Mouse (Mus musculus): ENCODE measurements around the gene Lrrc23. TPM values are rescaled to one million over a fixed set of nuclear protein-coding genes. Genes with fewer than 3 reads are reported as not detected.
"Not testable (repeated sequence)": the region's sequence is repeated elsewhere in the genome, so short reads cannot be mapped to it uniquely, and the experiment has no call there.

Lrrc23 gene
- polyA plus RNA-seq, 1 experiment from 2014 or later, result 6.3 TPM

- WGBS, result 2% methylated on average over 34 of the region's 34 CpGs
- Histone ChIP-seq H3K4me3 (peak overlapping the region; percentile 44), H3K9ac (peak overlapping the region; percentile 63), H3K4me2 (peak overlapping the region; percentile 63), H3K27me3 (peaks cover 3% of the 10 kb centered on the region; the same call in 1 of the 2 replicates), H3K27ac (peak overlapping the region; percentile 84), H3K4me1 (replicated peaks) (peaks cover 40% of the 10 kb centered on the region), H3K9me3 (no peaks in the 10 kb centered on the region), H3K36me3 (peaks cover 4% of the 10 kb centered on the region)
- peak; percentile 87 for ATAC-seq (ENCODE audit: low FRiP score)
Observed at GRCm38 (mm10) chr6:124805341-124806321, 26.1 kb upstream of the Lrrc23 start.

GRCm38 (mm10) chr6:124804341-124804740, 24.8 kb upstream of the Lrrc23 start:
- H3K4me2 ChIP-seq, result no peak overlapping the region
- H3K9me3 ChIP-seq, result no peaks in the 10 kb centered on the region
- no peak overlapping the region for H3K9ac ChIP-seq
- H3K4me1 ChIP-seq (replicated peaks), result peaks cover 30% of the 10 kb centered on the region
- H3K27me3 ChIP-seq, result peaks cover 3% of the 10 kb centered on the region; the same call in 1 of the 2 replicates
- H3K27ac ChIP-seq, result no peak overlapping the region
- no peak for ATAC-seq (ENCODE audit: low FRiP score)
- no peaks in the 10 kb centered on the region for H3K36me3 ChIP-seq
- 94% methylated on average over 3 of the region's 3 CpGs for WGBS
- H3K4me3 ChIP-seq, result no peak overlapping the region

- not testable (repeated sequence) for H3K36me3 ChIP-seq; H3K27ac ChIP-seq; H3K4me2 ChIP-seq; ATAC-seq (ENCODE audit: low FRiP score); H3K4me3 ChIP-seq; H3K27me3 ChIP-seq; H3K9me3 ChIP-seq; H3K9ac ChIP-seq
- peaks cover 23% of the 10 kb centered on the region for H3K4me1 ChIP-seq (replicated peaks)
- 98% methylated on average over 4 of the region's 4 CpGs for WGBS
Observed at GRCm38 (mm10) chr6:124803691-124804090, 24.2 kb upstream of the Lrrc23 start.

- H3K4me1 ChIP-seq (replicated peaks), result peaks cover 17% of the 10 kb centered on the region
- no peaks in the 10 kb centered on the region for H3K9me3 ChIP-seq
- H3K4me2 ChIP-seq, result no peak overlapping the region
- 72% methylated on average over 3 of the region's 3 CpGs for WGBS
- H3K9ac ChIP-seq, result no peak overlapping the region
- H3K36me3 ChIP-seq, result no peaks in the 10 kb centered on the region
- no peak overlapping the region for H3K27ac ChIP-seq
- H3K27me3 ChIP-seq, result peaks cover 3% of the 10 kb centered on the region; the same call in 1 of the 2 replicates
- no peak for ATAC-seq (ENCODE audit: low FRiP score)
- no peak overlapping the region for H3K4me3 ChIP-seq
Observed at GRCm38 (mm10) chr6:124803061-124803460, 23.5 kb upstream of the Lrrc23 start.

DNA sequence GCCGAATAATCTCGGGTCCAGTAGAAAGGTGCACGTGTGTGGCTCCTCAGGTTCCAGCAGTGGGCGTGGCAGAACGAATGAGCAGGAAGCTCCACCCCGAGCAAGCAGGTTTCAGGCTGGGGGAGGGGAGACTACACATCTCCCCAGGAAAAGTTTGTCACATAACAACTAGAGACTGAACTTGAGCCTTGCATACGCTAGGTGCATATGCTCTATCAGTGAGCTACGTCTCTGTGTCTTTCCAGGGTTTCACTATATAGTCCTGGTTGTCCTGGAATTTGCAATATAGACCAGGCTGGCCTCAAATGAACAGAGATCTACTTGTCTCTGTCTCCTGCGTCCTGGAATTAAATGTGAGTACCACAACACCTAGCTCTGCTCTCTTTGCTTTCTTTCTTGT, 22.9 kb upstream of the Lrrc23 start:
- peaks cover 15% of the 10 kb centered on the region for H3K4me1 ChIP-seq (replicated peaks)
- not testable (repeated sequence) for H3K9ac ChIP-seq; H3K4me3 ChIP-seq; ATAC-seq (ENCODE audit: low FRiP score); H3K27ac ChIP-seq; H3K27me3 ChIP-seq; H3K9me3 ChIP-seq; H3K4me2 ChIP-seq; H3K36me3 ChIP-seq
- WGBS, result 12% methylated on average over 7 of the region's 9 CpGs

- 89% methylated on average over 2 of the region's 2 CpGs for WGBS
- Histone ChIP-seq H3K27ac (no peak overlapping the region), H3K4me3 (no peak overlapping the region), H3K9ac (no peak overlapping the region), H3K36me3 (no peaks in the 10 kb centered on the region), H3K27me3 (no peaks in the 10 kb centered on the region), H3K4me1 (replicated peaks) (no peaks in the 10 kb centered on the region), H3K9me3 (no peaks in the 10 kb centered on the region), H3K4me2 (no peak overlapping the region)
- no peak for ATAC-seq (ENCODE audit: low FRiP score)
Observed at GRCm38 (mm10) chr6:124796200-124796599, 16.7 kb upstream of the Lrrc23 start.

DNA sequence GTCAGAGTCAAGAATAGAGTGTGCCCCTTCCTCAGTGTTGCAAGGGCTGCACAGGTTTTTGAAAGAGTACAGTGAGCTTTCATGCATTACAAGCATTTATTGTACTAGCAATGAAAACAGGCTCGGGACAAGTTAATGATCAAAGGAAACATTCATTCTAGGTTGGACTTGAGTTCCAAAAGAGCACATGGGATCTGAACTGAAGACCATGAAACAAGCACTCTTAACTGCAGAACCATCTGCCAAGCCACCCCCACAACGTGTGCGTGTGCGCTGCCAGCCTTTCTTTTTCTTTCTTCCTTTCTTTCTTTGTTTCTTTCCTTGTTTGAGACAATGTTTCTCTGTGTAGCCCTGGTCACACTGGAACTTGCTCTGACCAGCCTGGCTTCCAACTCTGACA, 16.3 kb upstream of the Lrrc23 start:
- no peak for ATAC-seq (ENCODE audit: low FRiP score)
- H3K27ac ChIP-seq, result no peak overlapping the region
- no peak overlapping the region for H3K4me3 ChIP-seq
- H3K4me1 ChIP-seq (replicated peaks), result no peaks in the 10 kb centered on the region
- no peak overlapping the region for H3K9ac ChIP-seq
- WGBS, result 69% methylated on average over 4 of the region's 4 CpGs
- H3K4me2 ChIP-seq, result no peak overlapping the region
- H3K9me3 ChIP-seq, result no peaks in the 10 kb centered on the region
- no peaks in the 10 kb centered on the region for H3K27me3 ChIP-seq
- no peaks in the 10 kb centered on the region for H3K36me3 ChIP-seq

GRCm38 (mm10) chr6:124791911-124792310, 12.4 kb upstream of the Lrrc23 start:
- Histone ChIP-seq H3K9ac (no peak overlapping the region), H3K36me3 (no peaks in the 10 kb centered on the region), H3K9me3 (no peaks in the 10 kb centered on the region), H3K27me3 (no peaks in the 10 kb centered on the region), H3K4me2 (no peak overlapping the region), H3K4me3 (no peak overlapping the region), H3K4me1 (replicated peaks) (no peaks in the 10 kb centered on the region), H3K27ac (no peak overlapping the region)
- no peak for ATAC-seq (ENCODE audit: low FRiP score)
- WGBS, result 82% methylated on average over 3 of the region's 3 CpGs

GRCm38 (mm10) chr6:124790121-124790520, 10.6 kb upstream of the Lrrc23 start:
- H3K9ac ChIP-seq, result no peak overlapping the region
- no peak for ATAC-seq (ENCODE audit: low FRiP score)
- H3K36me3 ChIP-seq, result no peaks in the 10 kb centered on the region
- no peak overlapping the region for H3K4me2 ChIP-seq
- no peak overlapping the region for H3K4me3 ChIP-seq
- no peaks in the 10 kb centered on the region for H3K27me3 ChIP-seq
- H3K27ac ChIP-seq, result no peak overlapping the region
- H3K4me1 ChIP-seq (replicated peaks), result no peaks in the 10 kb centered on the region
- 75% methylated on average over 4 of the region's 4 CpGs for WGBS
- no peaks in the 10 kb centered on the region for H3K9me3 ChIP-seq

DNA sequence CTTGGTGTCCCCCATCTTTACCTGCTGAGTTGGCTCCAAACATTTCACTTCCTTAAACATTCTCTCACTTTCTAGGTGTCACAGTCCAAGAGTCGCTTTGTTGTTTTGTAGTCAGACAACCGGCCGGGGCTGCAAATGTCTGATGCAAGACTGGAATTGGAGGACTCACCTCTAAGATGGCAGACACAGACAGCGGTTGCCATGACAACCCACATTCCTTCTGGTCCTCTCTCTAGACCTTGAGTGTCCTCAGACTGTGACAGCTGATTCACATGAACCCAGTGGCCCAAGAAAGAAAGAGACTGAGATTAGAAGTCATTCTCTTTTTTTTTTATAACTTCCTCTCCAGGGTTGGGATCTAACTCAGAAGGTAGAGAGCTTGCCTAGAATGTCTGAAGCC, 10.0 kb upstream of the Lrrc23 start:
- Histone ChIP-seq H3K4me2 (no peak overlapping the region), H3K27ac (no peak overlapping the region), H3K4me1 (replicated peaks) (no peaks in the 10 kb centered on the region), H3K9ac (no peak overlapping the region), H3K4me3 (no peak overlapping the region), H3K27me3 (no peaks in the 10 kb centered on the region), H3K9me3 (no peaks in the 10 kb centered on the region), H3K36me3 (no peaks in the 10 kb centered on the region)
- 78% methylated on average over 4 of the region's 4 CpGs for WGBS
- ATAC-seq (ENCODE audit: low FRiP score), result no peak

GRCm38 (mm10) chr6:124787722-124788121, 8.2 kb upstream of the Lrrc23 start:
- Histone ChIP-seq H3K27ac (no peak overlapping the region), H3K4me1 (replicated peaks) (no peaks in the 10 kb centered on the region), H3K4me3 (no peak overlapping the region), H3K27me3 (no peaks in the 10 kb centered on the region), H3K4me2 (no peak overlapping the region), H3K9me3 (no peaks in the 10 kb centered on the region), H3K36me3 (no peaks in the 10 kb centered on the region), H3K9ac (no peak overlapping the region)
- 84% methylated on average over 10 of the region's 10 CpGs for WGBS
- no peak for ATAC-seq (ENCODE audit: low FRiP score)

DNA sequence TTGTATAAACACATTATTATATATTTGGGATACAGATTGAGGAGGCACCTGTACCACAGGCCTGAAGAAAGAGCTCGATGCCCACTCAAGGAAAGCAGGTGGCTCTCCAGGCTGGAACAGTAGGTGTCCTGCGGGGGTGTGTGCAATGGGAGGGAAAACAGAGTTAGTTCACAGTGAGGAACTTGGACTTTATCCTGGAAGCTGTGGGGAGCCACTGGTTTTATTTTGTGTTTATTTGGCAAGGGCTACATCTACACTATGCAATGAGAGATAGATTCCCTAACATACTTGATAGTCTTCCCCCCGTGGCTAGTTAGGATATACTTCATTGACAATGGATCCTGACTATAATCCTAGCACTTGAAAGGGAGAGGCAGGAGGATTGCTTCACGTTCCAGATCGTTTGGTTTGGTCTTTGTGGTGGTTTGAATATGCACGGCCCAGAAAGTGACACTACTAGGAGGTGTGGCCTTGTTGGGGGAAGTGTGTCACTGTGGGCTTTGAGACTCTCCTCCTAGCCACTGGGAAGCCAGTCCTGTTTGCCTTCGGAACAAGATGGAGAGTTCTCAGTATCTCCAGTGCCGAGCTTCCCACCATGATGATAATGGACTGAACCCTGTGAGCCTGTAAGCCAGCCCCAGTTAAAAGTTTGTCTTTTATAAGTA, 7.4 kb upstream of the Lrrc23 start:
- no peak overlapping the region for H3K4me2 ChIP-seq
- no peak overlapping the region for H3K4me3 ChIP-seq
- H3K9ac ChIP-seq, result no peak overlapping the region
- H3K4me1 ChIP-seq (replicated peaks), result peaks cover 2% of the 10 kb centered on the region; the same call in 1 of the 2 replicates
- 61% methylated on average over 8 of the region's 8 CpGs for WGBS
- H3K36me3 ChIP-seq, result no peaks in the 10 kb centered on the region
- no peak overlapping the region for H3K27ac ChIP-seq
- no peaks in the 10 kb centered on the region for H3K9me3 ChIP-seq
- H3K27me3 ChIP-seq, result no peaks in the 10 kb centered on the region
- no peak for ATAC-seq (ENCODE audit: low FRiP score)
